Mouse (Mus musculus): ENCODE measurements at regions not wholly inside any gene's neighbourhood (a gene's known extent, or its start where the extent isn't known, plus 50 kb on each side); places are given as distances from the start of the nearest gene placed in this dataset.

DNA sequence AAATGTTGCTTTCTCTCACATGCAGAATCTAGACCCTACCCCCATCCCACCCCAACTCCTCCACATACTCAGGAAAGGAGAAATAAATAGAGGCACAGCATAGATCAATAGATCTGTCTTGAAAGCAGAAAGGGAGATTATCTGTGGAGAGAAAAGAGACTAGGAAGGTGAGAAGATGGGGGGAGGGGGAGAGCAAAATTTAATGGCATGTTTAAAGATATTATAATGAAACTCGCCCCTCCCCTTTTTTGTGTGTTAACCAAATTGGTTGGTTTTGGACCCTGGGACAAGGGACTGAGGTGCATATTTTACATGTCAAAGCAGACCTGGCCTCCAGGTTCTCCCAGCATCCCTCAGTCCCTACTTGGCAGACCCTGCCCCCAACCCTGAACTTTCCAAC lies 573.9 kb downstream of the Tmem132b start:
- no peaks in the 10 kb centered on the region for H3K4me1 ChIP-seq
- H3K9me3 ChIP-seq (replicated peaks), result no peaks in the 10 kb centered on the region
- H3K27ac ChIP-seq, result no peak overlapping the region
- no peaks in the 10 kb centered on the region for H3K36me3 ChIP-seq
- no peaks in the 10 kb centered on the region for H3K27me3 ChIP-seq
- ATAC-seq (replicated peaks; ENCODE audit: low FRiP score), result no peak
- 81% methylated on average over 1 of the region's 1 CpGs for WGBS
- H3K4me2 ChIP-seq, result no peak overlapping the region
- H3K9ac ChIP-seq, result no peak overlapping the region
- no peak overlapping the region for H3K4me3 ChIP-seq (replicated peaks)

DNA sequence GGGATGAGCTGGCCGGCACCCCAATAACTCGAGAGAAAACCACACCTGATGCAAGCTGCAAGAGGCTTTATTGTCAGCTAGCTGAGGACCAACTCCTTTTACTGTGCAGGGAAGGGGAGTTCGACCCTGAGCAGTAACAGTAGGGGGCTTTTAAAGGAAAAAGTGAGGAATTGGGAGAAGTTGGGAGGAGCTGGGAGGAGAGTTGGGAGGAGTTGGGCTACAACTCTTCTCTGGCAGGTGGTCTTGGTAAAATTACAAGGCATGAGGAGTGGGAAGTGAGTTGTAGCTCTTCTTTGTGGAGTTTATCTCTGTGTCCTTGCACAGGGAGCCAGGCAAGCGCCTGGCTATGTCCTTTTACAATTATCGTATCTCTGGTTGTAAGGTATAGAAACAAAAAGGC lies 575.4 kb downstream of the Tmem132b start:
- no peaks in the 10 kb centered on the region for H3K27me3 ChIP-seq
- no peaks in the 10 kb centered on the region for H3K4me1 ChIP-seq
- H3K9me3 ChIP-seq (replicated peaks), result no peaks in the 10 kb centered on the region
- no peaks in the 10 kb centered on the region for H3K36me3 ChIP-seq
- ATAC-seq (replicated peaks; ENCODE audit: low FRiP score), result no peak
- WGBS, result 84% methylated on average over 5 of the region's 5 CpGs
- H3K9ac ChIP-seq, result no peak overlapping the region
- H3K4me3 ChIP-seq (replicated peaks), result no peak overlapping the region
- H3K27ac ChIP-seq, result no peak overlapping the region
- H3K4me2 ChIP-seq, result no peak overlapping the region

DNA sequence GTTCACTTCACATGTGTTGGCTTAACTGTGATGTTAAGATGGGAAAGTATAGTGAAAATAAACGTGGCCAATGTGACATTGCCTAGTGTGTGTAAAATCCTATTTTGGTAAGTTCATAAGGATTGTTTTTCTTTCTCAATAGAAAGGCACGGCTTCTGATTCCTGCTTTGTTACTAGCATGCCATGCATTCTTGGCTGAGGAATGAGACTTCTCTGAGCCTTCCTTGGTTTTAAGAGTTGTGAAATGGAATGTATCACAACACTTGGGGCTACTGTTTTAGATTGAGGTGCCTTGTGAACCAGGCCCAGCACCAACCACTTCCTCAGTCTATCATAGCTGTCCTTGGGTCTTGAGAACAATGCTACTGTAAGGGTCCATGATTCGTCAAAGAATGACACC lies 577.3 kb downstream of the Tmem132b start:
- 55% methylated on average over 3 of the region's 3 CpGs for WGBS

DNA sequence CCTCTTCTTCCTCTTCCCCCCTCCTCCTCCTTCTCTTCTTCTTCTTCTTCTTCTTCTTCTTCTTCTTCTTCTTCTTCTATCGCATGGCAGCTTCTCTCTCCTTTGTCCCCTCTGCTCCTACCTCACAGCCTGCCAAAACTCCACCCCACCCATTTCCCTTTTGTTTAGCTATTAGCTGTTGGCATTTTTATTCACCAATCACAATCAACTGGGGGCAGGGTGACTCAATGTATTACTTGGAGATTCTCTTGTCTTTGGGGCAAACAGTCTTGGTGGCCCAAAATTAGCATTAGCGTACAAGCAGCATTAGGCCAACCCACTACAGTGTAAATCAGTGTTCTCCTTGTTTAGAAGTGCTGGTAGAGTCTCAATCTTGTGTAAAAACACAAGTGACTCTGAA lies 585.7 kb downstream of the Tmem132b start:
- Histone ChIP-seq H3K9ac (no peak overlapping the region), H3K9me3 (replicated peaks) (no peaks in the 10 kb centered on the region), H3K36me3 (no peaks in the 10 kb centered on the region), H3K27ac (no peak overlapping the region), H3K4me3 (replicated peaks) (no peak overlapping the region), H3K27me3 (no peaks in the 10 kb centered on the region), H3K4me1 (no peaks in the 10 kb centered on the region), H3K4me2 (no peak overlapping the region)
- ATAC-seq (replicated peaks; ENCODE audit: low FRiP score), result no peak
- WGBS, result 84% methylated on average over 2 of the region's 2 CpGs

More for the DNA sequence above, 577.3 kb downstream of the Tmem132b start:
- Histone ChIP-seq H3K4me1 (no peaks in the 10 kb centered on the region), H3K9me3 (replicated peaks) (no peaks in the 10 kb centered on the region), H3K27ac (no peak overlapping the region), H3K9ac (no peak overlapping the region), H3K27me3 (no peaks in the 10 kb centered on the region), H3K4me3 (replicated peaks) (no peak overlapping the region), H3K4me2 (no peak overlapping the region), H3K36me3 (no peaks in the 10 kb centered on the region)
- no peak for ATAC-seq (replicated peaks; ENCODE audit: low FRiP score)

DNA sequence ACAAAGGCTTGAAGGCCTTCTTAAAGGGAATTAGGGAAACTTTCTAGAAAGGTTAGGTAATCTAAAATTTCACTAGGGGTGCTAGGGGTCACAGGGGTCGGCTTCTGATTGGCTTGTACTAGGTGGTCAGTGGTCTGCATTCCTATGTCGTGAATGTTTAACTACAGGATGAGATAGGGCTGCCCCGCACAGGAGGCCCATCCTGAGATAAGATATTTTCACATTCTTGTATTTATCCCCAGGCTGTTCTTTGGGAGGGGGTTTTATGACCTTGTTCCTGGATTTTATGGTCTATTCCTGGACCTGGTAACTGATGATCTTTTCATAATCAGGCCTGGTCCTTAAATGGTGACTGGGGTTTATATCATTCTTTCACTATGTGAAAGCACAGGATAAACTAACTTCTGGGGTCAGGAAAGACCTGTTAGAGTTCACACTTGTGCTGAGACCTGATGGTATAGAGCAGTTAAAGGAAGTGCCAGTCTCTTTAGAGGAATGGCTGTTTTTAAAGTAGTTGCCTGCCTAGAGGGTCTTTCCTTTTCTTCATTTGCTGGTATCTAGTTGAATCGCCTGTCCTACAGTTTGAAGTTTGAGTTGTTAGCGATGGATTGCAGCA lies 586.4 kb downstream of the Tmem132b start:
- H3K9ac ChIP-seq, result no peak overlapping the region
- no peaks in the 10 kb centered on the region for H3K36me3 ChIP-seq
- H3K27me3 ChIP-seq, result no peaks in the 10 kb centered on the region
- no peak overlapping the region for H3K27ac ChIP-seq
- H3K4me2 ChIP-seq, result no peak overlapping the region
- no peak for ATAC-seq (replicated peaks; ENCODE audit: low FRiP score)
- no peaks in the 10 kb centered on the region for H3K4me1 ChIP-seq
- no peak overlapping the region for H3K4me3 ChIP-seq (replicated peaks)
- no peaks in the 10 kb centered on the region for H3K9me3 ChIP-seq (replicated peaks)
- WGBS, result 56% methylated on average over 5 of the region's 5 CpGs

DNA sequence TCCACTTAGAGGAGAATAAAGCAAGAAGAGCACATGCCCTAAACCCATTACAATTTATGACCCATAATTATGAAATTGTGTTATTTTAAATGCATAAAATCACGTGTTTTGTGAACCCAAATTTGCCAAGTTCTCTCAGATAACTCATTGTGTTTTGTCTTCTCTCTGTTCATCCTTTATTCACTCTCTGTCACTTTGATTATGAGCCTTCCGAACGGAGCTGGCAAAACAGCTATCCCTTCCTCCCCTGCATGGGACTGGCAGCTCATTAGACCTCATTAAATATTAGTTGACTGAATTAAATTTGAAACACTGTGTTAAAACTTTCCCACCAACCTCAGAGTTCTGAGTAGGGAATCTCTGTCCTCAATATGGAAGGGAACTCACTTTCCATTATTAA lies 587.2 kb downstream of the Tmem132b start:
- Histone ChIP-seq H3K27ac (no peak overlapping the region), H3K27me3 (no peaks in the 10 kb centered on the region), H3K4me2 (no peak overlapping the region), H3K9me3 (replicated peaks) (no peaks in the 10 kb centered on the region), H3K4me3 (replicated peaks) (no peak overlapping the region), H3K4me1 (no peaks in the 10 kb centered on the region), H3K36me3 (no peaks in the 10 kb centered on the region), H3K9ac (no peak overlapping the region)
- no peak for ATAC-seq (replicated peaks; ENCODE audit: low FRiP score)
- WGBS, result 49% methylated on average over 3 of the region's 3 CpGs

DNA sequence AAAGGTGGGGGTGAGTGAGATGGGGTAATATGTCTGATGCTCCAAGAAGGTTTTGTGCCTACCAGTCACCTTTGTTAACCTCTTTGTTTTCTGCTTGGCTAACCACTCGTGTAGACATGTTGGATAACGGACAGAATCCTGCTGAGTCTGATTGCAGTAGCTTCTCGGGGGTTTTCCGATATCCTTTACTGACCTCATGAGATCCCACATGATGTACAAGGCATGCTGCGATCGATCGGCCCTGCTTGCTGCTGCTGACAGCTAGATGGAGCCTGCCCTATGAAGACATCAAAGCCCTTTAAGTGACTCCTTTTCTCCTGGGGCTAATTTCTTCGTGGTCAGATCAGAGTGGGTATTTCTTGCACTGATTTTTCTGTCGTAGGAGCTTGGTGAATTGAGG lies 591.6 kb downstream of the Tmem132b start:
- WGBS, result 52% methylated on average over 9 of the region's 9 CpGs
- no peak overlapping the region for H3K4me2 ChIP-seq
- no peak overlapping the region for H3K27ac ChIP-seq
- no peak overlapping the region for H3K4me3 ChIP-seq (replicated peaks)
- no peaks in the 10 kb centered on the region for H3K4me1 ChIP-seq
- H3K9me3 ChIP-seq (replicated peaks), result no peaks in the 10 kb centered on the region
- H3K9ac ChIP-seq, result no peak overlapping the region
- no peak for ATAC-seq (replicated peaks; ENCODE audit: low FRiP score)
- no peaks in the 10 kb centered on the region for H3K27me3 ChIP-seq
- H3K36me3 ChIP-seq, result no peaks in the 10 kb centered on the region

DNA sequence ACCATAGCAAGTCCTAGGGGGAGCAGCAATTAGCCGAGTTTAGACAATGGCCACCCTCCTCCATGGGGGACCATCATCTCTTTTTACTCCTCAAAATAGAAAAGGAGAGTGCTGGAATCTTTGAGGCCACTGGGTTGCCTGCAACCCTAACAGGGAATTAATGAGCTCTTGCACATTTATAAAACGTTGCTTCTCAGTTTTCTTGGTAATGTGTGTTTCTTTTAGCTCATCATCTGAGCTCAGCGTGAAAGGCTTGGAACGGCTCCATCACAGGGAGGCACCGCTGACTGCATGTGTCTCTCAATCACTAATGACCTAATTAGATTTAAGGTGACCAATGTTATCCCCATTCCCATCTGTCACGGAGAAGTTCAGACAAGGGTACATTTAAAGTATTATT lies 595.9 kb downstream of the Tmem132b start:
- no peak for ATAC-seq (replicated peaks; ENCODE audit: low FRiP score)
- no peaks in the 10 kb centered on the region; the same call in 1 of the 2 replicates for H3K9me3 ChIP-seq (replicated peaks)
- H3K27ac ChIP-seq, result no peak overlapping the region
- H3K4me2 ChIP-seq, result no peak overlapping the region
- no peak overlapping the region for H3K9ac ChIP-seq
- H3K27me3 ChIP-seq, result no peaks in the 10 kb centered on the region
- 59% methylated on average over 6 of the region's 6 CpGs for WGBS
- H3K4me3 ChIP-seq (replicated peaks), result no peak overlapping the region
- no peaks in the 10 kb centered on the region for H3K36me3 ChIP-seq
- H3K4me1 ChIP-seq, result no peaks in the 10 kb centered on the region

DNA sequence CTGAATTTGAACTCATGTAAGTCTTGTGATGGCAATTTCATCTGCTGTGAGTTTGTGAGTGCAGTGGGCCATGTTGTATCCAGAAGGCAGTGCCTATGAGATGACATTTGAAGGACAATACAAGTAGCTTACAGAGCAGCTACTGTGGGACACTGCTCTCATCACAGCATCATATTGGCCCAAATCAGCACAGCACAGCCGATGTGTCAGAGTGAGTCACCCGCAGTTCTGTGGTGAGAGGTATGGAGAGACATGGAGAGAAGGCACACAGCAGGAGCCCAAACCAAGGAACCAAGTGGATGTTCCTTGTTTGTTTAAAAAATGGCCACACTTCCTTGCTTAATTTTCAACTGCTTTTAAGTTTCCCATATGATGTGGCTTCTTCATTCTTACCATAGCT lies 617.3 kb downstream of the Tmem132b start:
- no peaks in the 10 kb centered on the region for H3K36me3 ChIP-seq
- H3K4me1 ChIP-seq, result no peaks in the 10 kb centered on the region
- no peaks in the 10 kb centered on the region for H3K9me3 ChIP-seq (replicated peaks)
- no peak overlapping the region for H3K4me3 ChIP-seq (replicated peaks)
- no peak overlapping the region for H3K9ac ChIP-seq
- WGBS, result 92% methylated on average over 2 of the region's 2 CpGs
- H3K27ac ChIP-seq, result no peak overlapping the region
- H3K27me3 ChIP-seq, result no peaks in the 10 kb centered on the region
- ATAC-seq (replicated peaks; ENCODE audit: low FRiP score), result no peak
- H3K4me2 ChIP-seq, result no peak overlapping the region

DNA sequence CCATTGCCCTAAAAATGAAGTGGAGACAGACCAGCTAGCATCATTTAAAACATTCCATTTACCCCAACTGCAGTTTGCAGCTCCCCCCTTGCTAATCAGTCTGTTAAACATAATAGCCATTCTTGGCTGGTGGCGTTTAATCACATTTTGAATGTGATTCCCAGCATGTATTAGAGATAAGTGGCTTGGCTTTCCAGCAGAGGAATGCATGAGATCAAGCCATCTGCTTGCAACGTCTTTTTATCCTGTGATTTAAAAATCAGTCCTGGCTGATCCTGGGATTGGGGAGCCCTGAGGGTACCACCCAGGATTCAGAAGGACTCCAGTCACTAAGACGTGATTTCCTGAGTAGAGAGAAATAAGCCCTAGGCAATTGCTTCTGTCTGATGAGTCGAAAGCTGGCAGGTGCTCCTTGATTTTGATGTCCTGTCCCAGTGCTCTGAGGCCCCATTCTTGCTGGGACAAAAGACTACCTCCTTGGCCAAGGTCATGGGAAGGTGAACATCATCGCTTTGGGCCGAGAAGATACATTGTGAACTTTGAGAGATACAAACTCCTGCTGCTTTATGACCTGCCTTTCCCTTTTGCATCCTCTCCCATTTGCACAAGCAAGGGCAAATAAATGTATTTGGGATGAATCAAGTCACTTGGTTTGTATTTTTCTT lies 623.8 kb downstream of the Tmem132b start:
- ATAC-seq (replicated peaks; ENCODE audit: low FRiP score), result no peak
- Histone ChIP-seq H3K36me3 (no peaks in the 10 kb centered on the region), H3K4me1 (no peaks in the 10 kb centered on the region), H3K9me3 (replicated peaks) (no peaks in the 10 kb centered on the region), H3K4me2 (no peak overlapping the region), H3K27me3 (no peaks in the 10 kb centered on the region), H3K9ac (no peak overlapping the region), H3K4me3 (replicated peaks) (no peak overlapping the region), H3K27ac (no peak overlapping the region)
- WGBS, result 55% methylated on average over 6 of the region's 6 CpGs

DNA sequence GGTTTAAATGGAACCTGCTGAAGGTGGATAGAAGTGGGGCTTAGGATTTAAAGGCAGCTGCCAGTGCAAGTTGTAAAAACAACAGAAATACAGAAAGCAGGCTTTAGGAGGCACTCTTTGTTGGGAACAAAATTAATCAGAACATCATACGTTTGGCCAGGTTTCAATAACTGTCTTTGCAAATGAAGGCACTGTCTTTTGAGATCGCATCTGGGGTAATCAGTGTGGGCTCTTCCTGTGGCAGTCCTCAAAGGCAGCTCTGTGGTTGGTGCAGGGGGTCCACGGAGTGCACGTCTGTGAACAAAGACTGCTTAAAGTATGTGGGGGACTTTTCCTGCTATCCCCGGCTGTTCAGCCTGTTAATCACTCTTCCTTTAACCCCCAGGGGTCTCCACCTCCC lies 654.5 kb downstream of the Tmem132b start:
- no peak overlapping the region for H3K4me2 ChIP-seq
- no peaks in the 10 kb centered on the region for H3K4me1 ChIP-seq
- H3K36me3 ChIP-seq, result no peaks in the 10 kb centered on the region
- H3K27ac ChIP-seq, result no peak overlapping the region
- no peak overlapping the region for H3K9ac ChIP-seq
- H3K4me3 ChIP-seq (replicated peaks), result no peak overlapping the region
- no peaks in the 10 kb centered on the region for H3K9me3 ChIP-seq (replicated peaks)
- no peaks in the 10 kb centered on the region for H3K27me3 ChIP-seq
- no peak for ATAC-seq (replicated peaks; ENCODE audit: low FRiP score)
- 45% methylated on average over 5 of the region's 5 CpGs for WGBS

DNA sequence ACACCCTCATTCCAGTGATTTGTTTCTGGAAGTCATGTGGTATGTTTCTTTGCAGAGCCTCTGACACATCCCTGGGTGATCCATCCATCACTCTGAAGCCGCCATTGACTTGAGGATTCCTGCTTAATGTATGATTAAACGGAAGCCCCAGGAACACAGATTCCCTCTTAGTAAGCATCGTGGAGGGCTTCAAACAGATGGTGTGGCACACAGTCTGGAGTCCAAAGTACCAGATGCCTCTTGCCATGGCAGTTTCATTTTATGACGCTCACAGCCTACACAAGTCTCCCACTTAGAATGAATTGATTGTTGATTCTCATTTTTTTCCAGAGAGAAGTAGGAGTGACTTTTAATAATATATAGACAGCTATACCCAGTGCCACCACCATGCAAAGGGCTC lies 668.3 kb downstream of the Tmem132b start:
- no peak for ATAC-seq (replicated peaks; ENCODE audit: low FRiP score)
- H3K4me1 ChIP-seq, result no peaks in the 10 kb centered on the region
- H3K9ac ChIP-seq, result no peak overlapping the region
- H3K27me3 ChIP-seq, result no peaks in the 10 kb centered on the region
- no peak overlapping the region for H3K4me2 ChIP-seq
- H3K36me3 ChIP-seq, result no peaks in the 10 kb centered on the region
- no peak overlapping the region for H3K4me3 ChIP-seq (replicated peaks)
- WGBS, result 76% methylated on average over 4 of the region's 4 CpGs
- no peaks in the 10 kb centered on the region for H3K9me3 ChIP-seq (replicated peaks)
- H3K27ac ChIP-seq, result no peak overlapping the region

DNA sequence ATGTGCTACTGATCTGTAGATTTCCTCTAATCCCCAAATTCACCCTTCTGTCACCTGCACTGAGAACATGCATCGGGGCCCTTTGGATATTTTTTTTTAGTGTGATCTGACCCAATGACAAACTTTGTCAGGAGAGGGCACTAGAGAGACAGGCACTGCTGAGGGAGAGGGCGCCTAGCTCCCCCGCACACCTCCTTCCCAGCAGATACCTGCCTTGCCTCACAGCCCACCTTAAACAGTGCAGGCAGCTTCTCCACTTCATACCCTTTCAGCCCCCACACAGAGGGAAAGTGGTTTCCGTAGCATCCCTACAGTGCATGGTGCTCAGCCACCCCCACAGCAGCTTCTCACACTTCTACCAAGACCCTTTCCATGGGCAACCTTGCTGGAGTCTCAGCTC lies 670.0 kb downstream of the Tmem132b start:
- H3K4me2 ChIP-seq, result no peak overlapping the region
- no peaks in the 10 kb centered on the region for H3K9me3 ChIP-seq (replicated peaks)
- no peaks in the 10 kb centered on the region for H3K36me3 ChIP-seq
- H3K27ac ChIP-seq, result no peak overlapping the region
- WGBS, result 23% methylated on average over 4 of the region's 4 CpGs
- no peak overlapping the region for H3K9ac ChIP-seq
- no peak overlapping the region for H3K4me3 ChIP-seq (replicated peaks)
- no peak for ATAC-seq (replicated peaks; ENCODE audit: low FRiP score)
- no peaks in the 10 kb centered on the region for H3K27me3 ChIP-seq
- H3K4me1 ChIP-seq, result no peaks in the 10 kb centered on the region

Data from kidney, embryonic 15.5 days (tissue).